Mouse (Mus musculus): ENCODE measurements around the gene Nckap5. TPM values are rescaled to one million over a fixed set of nuclear protein-coding genes. Genes with fewer than 3 reads are reported as not detected.

The Nckap5 gene
- polyA plus RNA-seq, 1 experiment from 2014 or later: 2.7 TPM

GRCm38 (mm10) chr1:126744631-126745305 is 85.8 kb downstream of the Nckap5 start:
- H3K9ac ChIP-seq (ENCODE audit: low read length): no peak overlapping the region
- H3K27ac ChIP-seq (replicated peaks; ENCODE audit: low read depth, low read length): no peak overlapping the region
- 51% methylated on average over 14 of the region's 14 CpGs for WGBS
- H3K27me3 ChIP-seq (ENCODE audit: control insufficient read depth, insufficient read depth, low read length): no peaks in the 10 kb centered on the region
- no peaks in the 10 kb centered on the region for H3K36me3 ChIP-seq (ENCODE audit: control insufficient read depth, insufficient read depth, low read length)
- no peak for ATAC-seq (ENCODE audit: insufficient number of reproducible peaks, low FRiP score, low TSS enrichment, low read depth)
- H3K4me2 ChIP-seq (ENCODE audit: low read depth, severe bottlenecking): no peak overlapping the region
- no peaks in the 10 kb centered on the region for H3K9me3 ChIP-seq (ENCODE audit: control insufficient read depth, low read length)
- DNase-seq (ENCODE audit: low spot score): no peak
- no peak overlapping the region for H3K4me3 ChIP-seq (ENCODE audit: low read depth, low read length)
- H3K4me1 ChIP-seq (ENCODE audit: control insufficient read depth, insufficient read depth, low read length): no peaks in the 10 kb centered on the region

GRCm38 (mm10) chr1:126738291-126738640 is 92.3 kb downstream of the Nckap5 start:
- ATAC-seq (ENCODE audit: insufficient number of reproducible peaks, low FRiP score, low TSS enrichment, low read depth) (no peak), DNase-seq (ENCODE audit: low spot score) (no peak)
- Histone ChIP-seq H3K4me3 (ENCODE audit: low read depth, low read length) (peak overlapping the region; percentile 15), H3K4me2 (ENCODE audit: low read depth, severe bottlenecking) (peak overlapping the region; percentile 53), H3K9ac (ENCODE audit: low read length) (no peak overlapping the region), H3K4me1 (ENCODE audit: control insufficient read depth, insufficient read depth, low read length) (peaks cover 4% of the 10 kb centered on the region), H3K27ac (replicated peaks; ENCODE audit: low read depth, low read length) (no peak overlapping the region), H3K9me3 (ENCODE audit: control insufficient read depth, low read length) (no peaks in the 10 kb centered on the region), H3K27me3 (ENCODE audit: control insufficient read depth, insufficient read depth, low read length) (0 out of 2 replicates have a peak, but pooled peaks cover 2% of the 10 kb centered on the region), H3K36me3 (ENCODE audit: control insufficient read depth, insufficient read depth, low read length) (no peaks in the 10 kb centered on the region)
- WGBS: 4% methylated on average over 12 of the region's 12 CpGs

GRCm38 (mm10) chr1:126737554-126738290 is 92.9 kb downstream of the Nckap5 start:
- DNase-seq (ENCODE audit: low spot score): peak; percentile 64

DNA sequence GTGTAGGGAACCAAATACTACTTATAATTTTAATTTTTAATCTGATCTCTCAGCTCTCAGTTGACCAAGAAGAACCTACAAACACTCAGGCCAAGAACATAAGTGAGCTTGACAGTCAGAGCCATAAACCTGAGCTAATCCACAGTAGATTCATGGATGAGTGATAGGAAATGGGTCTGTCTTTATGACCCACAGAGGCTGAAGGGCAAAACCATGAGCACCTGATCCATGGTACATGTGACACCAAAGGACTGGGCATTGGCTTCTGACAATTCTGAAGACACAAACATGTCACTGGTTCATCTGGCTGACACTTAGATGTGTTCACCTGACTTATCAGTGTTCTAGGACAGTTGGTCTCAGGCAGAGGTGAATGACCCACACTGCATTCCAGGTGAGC is 98.9 kb downstream of the Nckap5 start:
- H3K27me3 ChIP-seq (ENCODE audit: control insufficient read depth, insufficient read depth, low read length): 0 out of 2 replicates have a peak, but pooled peaks cover 1% of the 10 kb centered on the region
- no peak overlapping the region for H3K27ac ChIP-seq (replicated peaks; ENCODE audit: low read depth, low read length)
- no peak overlapping the region for H3K4me2 ChIP-seq (ENCODE audit: low read depth, severe bottlenecking)
- no peak for ATAC-seq (ENCODE audit: insufficient number of reproducible peaks, low FRiP score, low TSS enrichment, low read depth)
- H3K9me3 ChIP-seq (ENCODE audit: control insufficient read depth, low read length): no peaks in the 10 kb centered on the region
- no peak overlapping the region for H3K4me3 ChIP-seq (ENCODE audit: low read depth, low read length)
- no peak for DNase-seq (ENCODE audit: low spot score)
- no peak overlapping the region for H3K9ac ChIP-seq (ENCODE audit: low read length)
- H3K4me1 ChIP-seq (ENCODE audit: control insufficient read depth, insufficient read depth, low read length): no peaks in the 10 kb centered on the region
- H3K36me3 ChIP-seq (ENCODE audit: control insufficient read depth, insufficient read depth, low read length): no peaks in the 10 kb centered on the region

More at GRCm38 (mm10) chr1:126737554-126738290, 92.9 kb downstream of the Nckap5 start:
- H3K4me3 ChIP-seq (ENCODE audit: low read depth, low read length): peak overlapping the region; percentile 15
- H3K27ac ChIP-seq (replicated peaks; ENCODE audit: low read depth, low read length): no peak overlapping the region
- 0 out of 2 replicates have a peak, but pooled peaks cover 2% of the 10 kb centered on the region for H3K27me3 ChIP-seq (ENCODE audit: control insufficient read depth, insufficient read depth, low read length)
- H3K4me1 ChIP-seq (ENCODE audit: control insufficient read depth, insufficient read depth, low read length): peaks cover 4% of the 10 kb centered on the region
- H3K9ac ChIP-seq (ENCODE audit: low read length): no peak overlapping the region
- no peak for ATAC-seq (ENCODE audit: insufficient number of reproducible peaks, low FRiP score, low TSS enrichment, low read depth)
- H3K36me3 ChIP-seq (ENCODE audit: control insufficient read depth, insufficient read depth, low read length): no peaks in the 10 kb centered on the region
- 6% methylated on average over 18 of the region's 18 CpGs for WGBS
- peak overlapping the region; percentile 53 for H3K4me2 ChIP-seq (ENCODE audit: low read depth, severe bottlenecking)
- no peaks in the 10 kb centered on the region for H3K9me3 ChIP-seq (ENCODE audit: control insufficient read depth, low read length)

- Histone ChIP-seq H3K27ac (replicated peaks; ENCODE audit: low read depth, low read length) (no peak overlapping the region), H3K9me3 (ENCODE audit: control insufficient read depth, low read length) (no peaks in the 10 kb centered on the region), H3K9ac (ENCODE audit: low read length) (no peak overlapping the region), H3K4me1 (ENCODE audit: control insufficient read depth, insufficient read depth, low read length) (no peaks in the 10 kb centered on the region), H3K4me2 (ENCODE audit: low read depth, severe bottlenecking) (no peak overlapping the region), H3K36me3 (ENCODE audit: control insufficient read depth, insufficient read depth, low read length) (no peaks in the 10 kb centered on the region), H3K27me3 (ENCODE audit: control insufficient read depth, insufficient read depth, low read length) (no peaks in the 10 kb centered on the region), H3K4me3 (ENCODE audit: low read depth, low read length) (no peak overlapping the region)
- ATAC-seq (ENCODE audit: insufficient number of reproducible peaks, low FRiP score, low TSS enrichment, low read depth): no peak
- WGBS: 55% methylated on average over 6 of the region's 6 CpGs
- DNase-seq (ENCODE audit: low spot score): no peak
Measured at GRCm38 (mm10) chr1:126726400-126727055, 104.1 kb downstream of the Nckap5 start.

- H3K27ac ChIP-seq (replicated peaks; ENCODE audit: low read depth, low read length): no peak overlapping the region
- no peaks in the 10 kb centered on the region for H3K4me1 ChIP-seq (ENCODE audit: control insufficient read depth, insufficient read depth, low read length)
- no peak overlapping the region for H3K4me2 ChIP-seq (ENCODE audit: low read depth, severe bottlenecking)
- no peaks in the 10 kb centered on the region for H3K36me3 ChIP-seq (ENCODE audit: control insufficient read depth, insufficient read depth, low read length)
- WGBS: 68% methylated on average over 9 of the region's 9 CpGs
- H3K27me3 ChIP-seq (ENCODE audit: control insufficient read depth, insufficient read depth, low read length): no peaks in the 10 kb centered on the region
- no peaks in the 10 kb centered on the region for H3K9me3 ChIP-seq (ENCODE audit: control insufficient read depth, low read length)
- DNase-seq (ENCODE audit: low spot score): no peak
- H3K9ac ChIP-seq (ENCODE audit: low read length): no peak overlapping the region
- ATAC-seq (ENCODE audit: insufficient number of reproducible peaks, low FRiP score, low TSS enrichment, low read depth): no peak
- H3K4me3 ChIP-seq (ENCODE audit: low read depth, low read length): no peak overlapping the region
Measured at GRCm38 (mm10) chr1:126725628-126726367, 104.8 kb downstream of the Nckap5 start.

- H3K4me3 ChIP-seq (ENCODE audit: low read depth, low read length): no peak overlapping the region
- WGBS: 96% methylated on average over 1 of the region's 1 CpGs
- ATAC-seq (ENCODE audit: insufficient number of reproducible peaks, low FRiP score, low TSS enrichment, low read depth): no peak
- H3K27me3 ChIP-seq (ENCODE audit: control insufficient read depth, insufficient read depth, low read length): no peaks in the 10 kb centered on the region
- H3K27ac ChIP-seq (replicated peaks; ENCODE audit: low read depth, low read length): no peak overlapping the region
- H3K36me3 ChIP-seq (ENCODE audit: control insufficient read depth, insufficient read depth, low read length): no peaks in the 10 kb centered on the region
- no peak for DNase-seq (ENCODE audit: low spot score)
- no peaks in the 10 kb centered on the region for H3K4me1 ChIP-seq (ENCODE audit: control insufficient read depth, insufficient read depth, low read length)
- H3K9me3 ChIP-seq (ENCODE audit: control insufficient read depth, low read length): no peaks in the 10 kb centered on the region
- no peak overlapping the region for H3K4me2 ChIP-seq (ENCODE audit: low read depth, severe bottlenecking)
- H3K9ac ChIP-seq (ENCODE audit: low read length): no peak overlapping the region
Measured at GRCm38 (mm10) chr1:126721917-126722316, 108.7 kb downstream of the Nckap5 start.

GRCm38 (mm10) chr1:126719733-126720348 is 110.8 kb downstream of the Nckap5 start:
- H3K9ac ChIP-seq (ENCODE audit: low read length): no peak overlapping the region
- WGBS: 59% methylated on average over 5 of the region's 5 CpGs
- H3K4me1 ChIP-seq (ENCODE audit: control insufficient read depth, insufficient read depth, low read length): no peaks in the 10 kb centered on the region
- H3K4me2 ChIP-seq (ENCODE audit: low read depth, severe bottlenecking): no peak overlapping the region
- ATAC-seq (ENCODE audit: insufficient number of reproducible peaks, low FRiP score, low TSS enrichment, low read depth) (no peak), DNase-seq (ENCODE audit: low spot score) (no peak)
- H3K27me3 ChIP-seq (ENCODE audit: control insufficient read depth, insufficient read depth, low read length): no peaks in the 10 kb centered on the region
- H3K36me3 ChIP-seq (ENCODE audit: control insufficient read depth, insufficient read depth, low read length): no peaks in the 10 kb centered on the region
- no peak overlapping the region for H3K4me3 ChIP-seq (ENCODE audit: low read depth, low read length)
- peaks cover 2% of the 10 kb centered on the region; the same call in 1 of the 2 replicates for H3K9me3 ChIP-seq (ENCODE audit: control insufficient read depth, low read length)
- H3K27ac ChIP-seq (replicated peaks; ENCODE audit: low read depth, low read length): no peak overlapping the region

All from limb, embryonic 11.5 days (tissue).